Mouse (Mus musculus): Measurements from ENCODE around the gene Nr4a2. TPM values are rescaled to one million over a fixed set of nuclear protein-coding genes. Genes with fewer than 3 reads are reported as not detected.

The Nr4a2 gene
- polyA plus RNA-seq, 1 experiment from 2014 or later = 1.3 TPM

DNA sequence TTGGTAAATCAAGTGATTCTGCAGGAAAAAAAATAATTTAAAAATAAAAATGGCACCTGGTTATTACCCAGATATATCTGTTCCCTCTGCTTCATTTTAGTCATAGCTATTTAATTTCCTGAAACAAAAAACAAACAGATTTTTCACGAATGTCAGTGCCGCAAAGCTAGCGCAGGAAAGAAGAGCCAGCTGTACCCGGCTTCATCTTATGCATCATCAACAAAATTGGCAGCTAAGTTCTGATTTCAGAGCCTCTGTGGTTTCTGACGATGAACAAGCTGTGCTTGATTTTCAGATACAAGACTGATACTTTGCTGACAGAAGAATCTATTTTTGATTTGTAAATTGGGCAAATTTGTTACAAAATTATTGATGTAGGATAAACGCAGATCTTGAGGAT is 14.8 kb upstream of the Nr4a2 start:
- whole genome bisulfite sequencing = 86% methylated on average over 6 of the region's 6 CpGs
- ATAC-seq = no peak
- Histone ChIP-seq H3K4me1 (replicated peaks; ENCODE audit: control insufficient read depth, insufficient read depth, low read length) (no peaks in the 10 kb centered on the region), H3K4me3 (ENCODE audit: low read depth, low read length) (no peak overlapping the region), H3K9me3 (ENCODE audit: control insufficient read depth) (no peaks in the 10 kb centered on the region), H3K27me3 (replicated peaks; ENCODE audit: control insufficient read depth, insufficient read depth, low read length) (no peaks in the 10 kb centered on the region), H3K9ac (ENCODE audit: low read depth, low read length) (no peak overlapping the region), H3K36me3 (ENCODE audit: control insufficient read depth, insufficient read depth) (no peaks in the 10 kb centered on the region), H3K4me2 (replicated peaks; ENCODE audit: low read depth) (no peak overlapping the region), H3K27ac (ENCODE audit: low read depth, low read length) (no peak overlapping the region)
- no peak for TF ChIP-seq CTCF (IDR thresholded peaks at IDR 0.05; ENCODE audit: low read depth)

DNA sequence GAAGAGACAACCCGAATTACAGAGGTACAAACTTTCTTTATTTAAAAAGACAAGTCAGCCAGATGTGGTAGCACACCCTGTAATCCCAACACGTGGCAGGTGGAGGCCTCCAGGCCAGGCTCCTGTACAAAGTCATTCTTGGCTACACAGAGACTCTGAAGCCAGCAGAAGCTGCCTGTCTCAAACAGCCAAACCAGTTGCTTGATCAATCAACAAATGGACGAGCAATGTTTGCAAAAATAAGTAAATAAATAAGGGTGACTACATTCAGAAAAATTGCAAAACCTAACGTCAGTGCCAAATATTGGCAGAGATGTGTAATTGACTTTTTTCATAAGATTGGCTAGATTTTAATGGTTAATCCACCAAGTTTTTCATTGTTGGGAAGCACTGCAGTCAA is 3.7 kb upstream of the Nr4a2 start:
- H3K4me1 ChIP-seq (replicated peaks; ENCODE audit: control insufficient read depth, insufficient read depth, low read length) = no peaks in the 10 kb centered on the region
- H3K4me2 ChIP-seq (replicated peaks; ENCODE audit: low read depth) = no peak overlapping the region
- TF ChIP-seq CTCF (IDR thresholded peaks at IDR 0.05; ENCODE audit: low read depth) = no peak
- H3K27ac ChIP-seq (ENCODE audit: low read depth, low read length) = no peak overlapping the region
- no peak for ATAC-seq
- H3K9me3 ChIP-seq (ENCODE audit: control insufficient read depth) = no peaks in the 10 kb centered on the region
- WGBS = 50% methylated on average over 4 of the region's 4 CpGs
- H3K27me3 ChIP-seq (replicated peaks; ENCODE audit: control insufficient read depth, insufficient read depth, low read length) = 0 out of 2 replicates have a peak, but pooled peaks cover 4% of the 10 kb centered on the region
- H3K36me3 ChIP-seq (ENCODE audit: control insufficient read depth, insufficient read depth) = no peaks in the 10 kb centered on the region
- no peak overlapping the region for H3K4me3 ChIP-seq (ENCODE audit: low read depth, low read length)
- no peak overlapping the region for H3K9ac ChIP-seq (ENCODE audit: low read depth, low read length)

DNA sequence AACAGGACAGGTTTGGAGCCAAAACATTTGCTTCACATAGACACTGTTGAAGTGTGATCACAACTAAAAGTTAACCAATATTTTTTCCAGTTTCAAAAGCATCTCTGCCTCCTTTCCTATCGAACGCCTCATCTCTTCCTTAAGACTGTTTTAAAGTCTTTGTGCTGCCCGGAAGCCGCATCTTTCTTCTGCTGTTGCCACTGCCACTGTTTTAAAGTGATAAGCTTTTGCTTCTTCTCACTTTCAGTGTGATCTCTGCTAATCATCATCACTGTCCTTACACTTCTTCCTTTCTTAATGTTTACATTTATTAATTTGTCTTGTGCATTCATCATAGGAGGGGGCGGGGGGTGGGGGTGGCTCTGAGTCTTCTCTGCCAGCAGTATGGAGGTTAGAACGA is 2.1 kb upstream of the Nr4a2 start:
- Histone ChIP-seq H3K9me3 (ENCODE audit: control insufficient read depth) (no peaks in the 10 kb centered on the region), H3K27ac (ENCODE audit: low read depth, low read length) (no peak overlapping the region), H3K27me3 (replicated peaks; ENCODE audit: control insufficient read depth, insufficient read depth, low read length) (0 out of 2 replicates have a peak, but pooled peaks cover 4% of the 10 kb centered on the region), H3K9ac (ENCODE audit: low read depth, low read length) (no peak overlapping the region), H3K4me2 (replicated peaks; ENCODE audit: low read depth) (no peak overlapping the region), H3K4me1 (replicated peaks; ENCODE audit: control insufficient read depth, insufficient read depth, low read length) (no peaks in the 10 kb centered on the region), H3K36me3 (ENCODE audit: control insufficient read depth, insufficient read depth) (no peaks in the 10 kb centered on the region), H3K4me3 (ENCODE audit: low read depth, low read length) (no peak overlapping the region)
- 84% methylated on average over 6 of the region's 6 CpGs for WGBS
- no peak for ATAC-seq
- no peak for TF ChIP-seq CTCF (IDR thresholded peaks at IDR 0.05; ENCODE audit: low read depth)

DNA sequence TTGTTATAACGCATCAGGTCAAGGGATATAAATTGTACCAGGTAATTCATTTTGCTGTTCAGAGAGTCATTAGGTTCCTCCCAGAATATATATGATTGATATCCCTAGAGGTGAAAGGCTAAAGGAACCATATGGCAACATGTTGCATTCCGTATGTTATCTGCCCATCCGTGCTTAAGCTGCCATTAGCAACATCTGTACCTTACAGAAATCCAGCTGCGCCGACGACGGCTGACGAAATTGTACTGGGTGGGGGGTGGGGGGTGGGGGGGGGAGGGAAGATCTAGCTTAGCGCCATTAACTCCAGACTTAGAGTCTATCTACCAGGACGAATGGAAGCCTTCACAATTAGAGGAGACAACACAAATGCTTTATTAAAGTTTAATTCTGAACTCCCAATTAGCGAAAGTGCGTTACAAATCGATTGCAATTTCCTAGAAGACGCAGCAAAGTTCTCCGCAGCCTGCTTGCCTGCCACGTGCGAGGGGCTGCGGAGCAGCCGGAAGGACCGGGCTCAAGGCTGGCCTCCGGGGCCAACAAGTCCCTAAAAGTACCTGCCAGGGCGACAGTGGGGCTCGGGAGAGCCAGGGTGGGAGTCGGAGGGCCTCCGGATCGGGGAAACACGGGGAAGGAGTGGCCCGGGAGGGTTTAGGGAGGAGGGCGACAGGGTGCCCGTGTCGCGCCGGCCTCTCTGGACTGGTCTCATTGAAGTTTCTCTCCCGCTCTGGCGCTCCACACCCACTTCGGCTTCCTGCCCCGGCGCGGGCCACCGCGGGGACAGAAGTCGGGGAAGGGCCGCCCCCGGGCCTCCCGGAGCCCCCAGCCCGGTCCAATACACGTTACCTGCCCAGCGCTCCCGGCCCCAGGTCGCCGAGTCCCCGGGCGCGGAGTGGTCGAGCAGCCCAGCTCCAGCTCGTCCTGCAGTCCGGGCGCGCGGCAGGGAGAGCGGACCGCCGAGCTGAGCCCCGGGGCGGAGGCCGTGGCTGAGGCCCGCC is 520 bp downstream of the Nr4a2 start:
- TF ChIP-seq CTCF (IDR thresholded peaks at IDR 0.05; ENCODE audit: low read depth) = no peak
- H3K4me1 ChIP-seq (replicated peaks; ENCODE audit: control insufficient read depth, insufficient read depth, low read length) = no peaks in the 10 kb centered on the region

DNA sequence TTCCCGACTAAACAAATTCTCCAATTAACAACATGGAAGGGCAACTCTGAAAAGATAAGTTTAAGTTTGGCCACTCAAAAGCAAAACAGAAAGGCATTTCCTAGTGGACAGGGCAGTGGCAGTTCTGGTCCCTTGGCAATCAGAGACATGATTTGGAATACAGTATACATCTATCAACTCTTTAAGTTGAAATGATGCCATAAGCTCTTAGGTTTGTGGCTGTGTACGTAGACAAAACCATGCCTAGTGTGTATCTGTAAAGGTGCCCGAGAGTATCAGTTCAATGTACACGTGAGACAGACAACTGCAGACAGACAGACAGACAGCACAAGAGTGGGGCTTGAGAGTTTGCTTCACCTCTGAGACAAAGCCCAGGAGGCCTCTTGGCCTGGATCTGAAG is 2.7 kb downstream of the Nr4a2 start:
- WGBS = 85% methylated on average over 4 of the region's 4 CpGs
- no peak overlapping the region for H3K4me2 ChIP-seq (replicated peaks; ENCODE audit: low read depth)
- ATAC-seq = no peak
- no peak for TF ChIP-seq CTCF (IDR thresholded peaks at IDR 0.05; ENCODE audit: low read depth)
- no peaks in the 10 kb centered on the region for H3K4me1 ChIP-seq (replicated peaks; ENCODE audit: control insufficient read depth, insufficient read depth, low read length)
- no peak overlapping the region for H3K9ac ChIP-seq (ENCODE audit: low read depth, low read length)
- H3K4me3 ChIP-seq (ENCODE audit: low read depth, low read length) = no peak overlapping the region
- no peaks in the 10 kb centered on the region for H3K9me3 ChIP-seq (ENCODE audit: control insufficient read depth)
- H3K36me3 ChIP-seq (ENCODE audit: control insufficient read depth, insufficient read depth) = no peaks in the 10 kb centered on the region
- 0 out of 2 replicates have a peak, but pooled peaks cover 4% of the 10 kb centered on the region for H3K27me3 ChIP-seq (replicated peaks; ENCODE audit: control insufficient read depth, insufficient read depth, low read length)
- no peak overlapping the region for H3K27ac ChIP-seq (ENCODE audit: low read depth, low read length)

More for the DNA sequence above, 520 bp downstream of the Nr4a2 start:
- H3K27me3 ChIP-seq (replicated peaks; ENCODE audit: control insufficient read depth, insufficient read depth, low read length) = 0 out of 2 replicates have a peak, but pooled peaks cover 4% of the 10 kb centered on the region
- peak overlapping the region; percentile 98 for H3K9ac ChIP-seq (ENCODE audit: low read depth, low read length)
- peak; percentile 79 for ATAC-seq
- H3K27ac ChIP-seq (ENCODE audit: low read depth, low read length) = peak overlapping the region; percentile 93
- WGBS = under 1% methylated on average over 59 of the region's 67 CpGs
- no peaks in the 10 kb centered on the region for H3K36me3 ChIP-seq (ENCODE audit: control insufficient read depth, insufficient read depth)
- peak overlapping the region; percentile 94 for H3K4me2 ChIP-seq (replicated peaks; ENCODE audit: low read depth)
- peak overlapping the region; percentile 93 for H3K4me3 ChIP-seq (ENCODE audit: low read depth, low read length)
- H3K9me3 ChIP-seq (ENCODE audit: control insufficient read depth) = no peaks in the 10 kb centered on the region

DNA sequence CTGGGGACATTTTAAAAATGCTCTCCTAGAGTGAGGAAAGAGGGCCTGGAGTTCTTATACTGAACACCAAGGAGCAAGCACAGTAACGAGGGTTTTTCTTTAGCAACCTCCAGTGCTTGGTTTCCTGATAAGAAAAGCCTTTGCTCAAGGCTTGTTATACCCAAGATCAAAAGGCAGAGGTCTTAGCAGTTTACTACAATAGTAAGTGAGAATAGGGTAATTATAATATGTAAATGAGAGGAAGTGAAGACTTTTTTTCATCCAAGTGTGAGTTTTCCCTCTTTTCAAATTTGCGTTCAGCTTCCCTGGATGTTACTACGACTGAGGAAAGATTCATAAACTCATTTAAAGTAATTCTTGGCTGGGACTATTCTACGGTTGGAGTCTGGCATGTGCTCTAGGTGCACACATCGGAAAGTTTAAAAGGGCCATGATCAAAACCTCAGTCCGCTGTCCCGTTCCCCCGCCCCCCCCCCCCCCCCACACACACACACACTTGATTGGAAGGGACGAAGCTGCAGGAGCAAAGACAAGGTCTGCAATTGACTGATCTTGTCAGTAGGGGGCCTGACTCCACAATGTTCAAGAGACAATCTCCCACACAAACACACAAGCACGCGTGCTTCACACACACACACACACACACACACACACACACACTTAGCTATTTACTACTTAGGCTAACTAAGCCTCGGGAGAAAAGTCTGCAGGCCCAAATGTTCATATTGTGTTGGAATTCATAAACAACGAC is 6.4 kb downstream of the Nr4a2 start:
- H3K4me3 ChIP-seq (ENCODE audit: low read depth, low read length) = peak overlapping the region; percentile 74
- ATAC-seq = peak; percentile 48
- H3K4me1 ChIP-seq (replicated peaks; ENCODE audit: control insufficient read depth, insufficient read depth, low read length) = peaks cover 7% of the 10 kb centered on the region; the same call in 1 of the 2 replicates
- no peaks in the 10 kb centered on the region for H3K9me3 ChIP-seq (ENCODE audit: control insufficient read depth)
- H3K27me3 ChIP-seq (replicated peaks; ENCODE audit: control insufficient read depth, insufficient read depth, low read length) = peaks cover 21% of the 10 kb centered on the region
- H3K27ac ChIP-seq (ENCODE audit: low read depth, low read length) = peak overlapping the region; percentile 86
- peak; percentile 78 for TF ChIP-seq CTCF (IDR thresholded peaks at IDR 0.05; ENCODE audit: low read depth)
- H3K9ac ChIP-seq (ENCODE audit: low read depth, low read length) = peak overlapping the region; percentile 58
- no peaks in the 10 kb centered on the region for H3K36me3 ChIP-seq (ENCODE audit: control insufficient read depth, insufficient read depth)
- H3K4me2 ChIP-seq (replicated peaks; ENCODE audit: low read depth) = peak overlapping the region; percentile 100
- 3% methylated on average over 13 of the region's 13 CpGs for WGBS

All from intestine, postnatal 0 days (tissue).